Mouse (Mus musculus): ENCODE results near the gene Wnt9a. TPM values are rescaled to one million over a fixed set of nuclear protein-coding genes. Genes with fewer than 3 reads are reported as not detected.

Gene Wnt9a
- total RNA-seq, 2 experiments from 2014 or later, result 6.0 to 6.2 TPM

DNA sequence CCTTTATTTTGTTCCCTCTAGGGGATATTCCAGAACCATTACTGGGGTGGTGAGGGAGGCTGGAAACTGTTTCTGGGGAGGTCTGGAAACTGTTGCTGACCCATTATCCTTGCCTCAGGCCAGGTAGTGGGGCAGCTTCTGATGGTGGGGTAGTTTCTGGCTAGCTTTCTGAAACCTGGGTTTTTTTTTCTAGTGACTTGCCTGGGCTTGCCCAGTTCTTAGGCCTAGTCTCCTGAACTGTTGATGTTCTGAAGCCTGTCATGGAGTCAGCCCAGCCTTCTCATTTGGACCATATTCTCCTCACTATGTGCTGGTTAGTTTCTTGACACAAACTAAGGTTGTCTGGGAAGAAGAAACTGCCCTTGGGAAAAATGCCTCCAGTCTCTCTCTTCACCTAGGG is 72.8 kb downstream of the Wnt9a start:
- no peak for DNase-seq
- intact Hi-C loops (cut with DNase I), result no loop called here

Small RNAs within 50 kb of the gene (microRNA-seq; reads per million reads assigned to microRNA genes)
- gene Gm24756 (ENCODE audit: borderline number of aligned reads in 2 of 2), result 0 reads per million in 2 experiments

Other genes with a start within 250 kb of the Wnt9a start
- 100 to 1,000 TPM; 725 to 820 TPM for gene Obscn, start 170.5 kb upstream of the Wnt9a start, total RNA-seq (2021)
- gene Iba57, start 143.2 kb upstream of the Wnt9a start, total RNA-seq (2021), result 10 to 100 TPM; 20.4 to 20.5 TPM
- gene Gjc2, start 123.7 kb upstream of the Wnt9a start, total RNA-seq (2021), result 1 to 10 TPM in 1 of 2 experiments, under 1 TPM in 1; 0.97 to 1.0 TPM
- 100 to 1,000 TPM in 1 of 2 experiments, 10 to 100 TPM in 1; 88.3 to 117 TPM for gene Guk1, start 114.7 kb upstream of the Wnt9a start, total RNA-seq (2021)
- gene Mrpl55, start 104.4 kb upstream of the Wnt9a start, total RNA-seq (2021), result 100 to 1,000 TPM; 110 to 125 TPM
- 1 to 10 TPM; 9.2 to 9.5 TPM for gene 2310033P09Rik, start 98.6 kb upstream of the Wnt9a start, total RNA-seq (2021)
- 100 to 1,000 TPM; 257 TPM for gene Arf1, start 78.7 kb upstream of the Wnt9a start, total RNA-seq (2021)
- not detected for gene Wnt3a, start 16.2 kb upstream of the Wnt9a start, total RNA-seq (2021)
- gene Prss38, start 68.7 kb downstream of the Wnt9a start, total RNA-seq (2021), result not detected
- gene Jmjd4, start 143.1 kb downstream of the Wnt9a start, total RNA-seq (2021), result 10 to 100 TPM; 10.8 TPM
- gene Snap47, start 144.3 kb downstream of the Wnt9a start, total RNA-seq (2021), result 10 to 100 TPM; 33.0 to 37.7 TPM
- 1 to 10 TPM; 4.4 to 4.7 TPM for gene Zfp867, start 165.5 kb downstream of the Wnt9a start, total RNA-seq (2021)
- gene Zkscan17, start 219.8 kb downstream of the Wnt9a start, total RNA-seq (2021), result 10 to 100 TPM; 16.4 to 17.4 TPM
- gene Nlrp3, start 234.6 kb downstream of the Wnt9a start, total RNA-seq (2021), result 1 to 10 TPM in 1 of 2 experiments, under 1 TPM in 1; 0.42 to 1.0 TPM

Measured in heart, postnatal 36 days (tissue).